Mouse (Mus musculus) large intestine, adult 2 months (tissue): ENCODE results near the gene Col3a1. TPM values are rescaled to one million over a fixed set of nuclear protein-coding genes. Genes with fewer than 3 reads are reported as not detected.

ENCODE experiments used
- DNase-seq: peaks from one replicate; pipeline ENCODE4 v3.0.0-alpha.2; 2012; ENCODE audit warnings: low read depth, low spot score
- WGBS: fragments of 180-500 bp; shearing (Covaris S2); methylation state at CpG from one replicate; pipeline ENCODE4 v1.1.7; 2018; 5-methylcytosine and 5-hydroxymethylcytosine counted together
- polyA plus RNA-seq: library from polyadenylated mRNA; depleted of rRNA; stranded (reverse); fragments of >200 nt; gene quantifications from 2 replicates; pipeline ENCODE4 v1.2.3, GENCODE M21; 2012; rRNA removed

Gene Col3a1
- 68.3 and 68.7 TPM in 2 replicates for polyA plus RNA-seq

GRCm38 (mm10) chr1:45311388-45311787 lies at the start of gene Col3a1:
TSS of gene Col3a1 (plus strand) at chr1:45311538.
- no peak for DNase-seq
- 16% methylated on average over 4 of the region's 4 CpGs for WGBS

GRCm38 (mm10) chr1:45269421-45269820 lies 41.9 kb upstream of the Col3a1 start:
- DNase-seq = no peak

DNA sequence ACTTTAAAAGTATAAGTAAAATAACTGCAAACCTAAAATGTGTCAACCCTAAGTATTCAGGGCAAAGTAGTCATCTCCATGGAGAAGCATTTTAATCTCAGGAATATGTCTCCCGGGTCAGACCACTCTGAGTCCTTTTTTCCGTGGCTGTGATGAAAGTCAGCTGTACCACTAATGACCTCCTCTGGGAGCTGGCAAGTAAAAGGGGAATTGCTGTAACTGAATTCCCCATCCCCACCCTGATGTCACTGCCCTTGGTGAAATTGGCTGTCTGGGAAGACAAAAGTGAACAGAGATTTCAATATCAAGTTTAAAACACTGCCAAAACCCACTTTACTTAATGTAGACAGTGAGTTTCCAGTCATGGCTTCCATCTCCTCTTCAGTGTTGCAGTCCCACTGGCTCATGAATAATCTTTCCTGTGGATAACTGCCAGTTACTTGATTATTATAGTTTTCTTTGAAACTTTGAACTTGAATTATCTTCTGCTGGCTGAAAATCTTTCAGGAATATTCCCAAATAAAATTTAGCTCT lies 35.3 kb upstream of the Col3a1 start:
- WGBS = 55% methylated on average over 2 of the region's 2 CpGs
- DNase-seq = no peak

GRCm38 (mm10) chr1:45287954-45288353 lies 23.4 kb upstream of the Col3a1 start:
- DNase-seq = no peak
- 84% methylated on average over 1 of the region's 1 CpGs for WGBS

- 61% methylated on average over 4 of the region's 4 CpGs for WGBS
- DNase-seq = no peak
These were observed 21.3 kb upstream of the Col3a1 start for GRCm38 (mm10) chr1:45290037-45290436.

GRCm38 (mm10) chr1:45299394-45300119 lies 11.8 kb upstream of the Col3a1 start:
- no peak for DNase-seq
- 56% methylated on average over 3 of the region's 3 CpGs for WGBS

GRCm38 (mm10) chr1:45304273-45304672 lies 7.1 kb upstream of the Col3a1 start:
- no peak for DNase-seq
- WGBS = 60% methylated on average over 1 of the region's 1 CpGs

DNA sequence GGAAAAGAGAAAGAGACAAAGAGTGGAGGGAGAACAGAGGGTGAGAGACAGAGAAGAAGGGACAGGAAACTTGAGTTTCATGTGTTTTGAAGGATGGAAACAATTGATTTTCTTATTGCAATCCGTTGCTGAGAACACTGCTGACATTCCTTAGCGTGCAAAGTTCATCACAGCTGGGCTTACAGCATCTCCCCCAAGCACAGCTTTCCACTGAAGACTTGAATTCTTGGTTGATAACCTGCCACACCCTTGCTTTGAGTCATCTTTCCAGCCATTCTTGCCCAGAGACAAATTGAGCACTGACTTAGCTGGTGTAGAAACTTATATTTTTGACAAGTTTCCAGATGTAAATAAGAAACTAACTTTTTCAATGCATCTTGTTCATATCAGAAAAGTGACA lies 2.3 kb upstream of the Col3a1 start:
- DNase-seq = no peak
- WGBS = 46% methylated on average over 2 of the region's 2 CpGs

- DNase-seq = no peak
These were observed 624 bp downstream of the Col3a1 start for GRCm38 (mm10) chr1:45311962-45312361.

- no peak for DNase-seq
These were observed 1.5 kb downstream of the Col3a1 start for GRCm38 (mm10) chr1:45312870-45313269.

GRCm38 (mm10) chr1:45313696-45314295 lies 2.5 kb downstream of the Col3a1 start:
- 14% methylated on average over 11 of the region's 11 CpGs for WGBS
- no peak for DNase-seq

DNA sequence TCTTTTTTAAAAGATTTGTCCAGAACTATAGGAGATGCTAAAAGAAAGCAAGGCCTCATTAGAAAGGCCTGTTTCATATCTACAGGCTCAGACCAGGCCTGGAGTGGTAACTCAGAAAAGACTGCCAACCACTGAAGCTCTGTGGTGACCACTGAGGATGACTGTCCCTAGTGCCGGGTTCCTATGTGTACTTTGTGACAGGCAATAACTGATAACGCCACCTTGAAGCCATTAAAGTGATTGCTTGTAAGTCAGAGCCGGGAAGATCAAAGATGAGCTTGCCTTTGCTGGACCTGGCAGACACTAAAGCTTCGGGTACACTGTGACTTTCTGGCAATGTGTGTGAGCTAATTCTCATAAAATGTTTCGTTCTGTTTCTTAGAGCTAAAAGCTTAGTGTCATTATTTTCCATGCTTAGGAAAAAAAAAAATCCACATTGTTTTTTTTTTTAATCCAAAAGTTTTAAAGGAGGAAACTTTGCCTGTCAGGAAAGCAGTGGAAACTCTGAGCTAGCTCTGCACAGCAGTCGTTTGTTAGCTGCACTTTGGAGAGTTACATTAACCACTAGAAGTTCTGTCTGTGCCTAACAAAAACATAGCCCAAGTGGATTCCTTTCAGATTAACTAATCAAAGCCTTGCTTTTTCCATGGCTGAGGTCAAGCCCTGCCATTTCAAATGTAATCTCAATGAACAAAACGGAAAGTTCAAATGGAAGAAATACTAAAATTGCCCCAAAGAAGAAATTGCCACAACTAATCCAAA lies 4.6 kb downstream of the Col3a1 start:
- DNase-seq = no peak
- WGBS = 9% methylated on average over 7 of the region's 7 CpGs

GRCm38 (mm10) chr1:45318241-45318640 lies 6.9 kb downstream of the Col3a1 start:
- no peak for DNase-seq
- 68% methylated on average over 1 of the region's 1 CpGs for WGBS

DNA sequence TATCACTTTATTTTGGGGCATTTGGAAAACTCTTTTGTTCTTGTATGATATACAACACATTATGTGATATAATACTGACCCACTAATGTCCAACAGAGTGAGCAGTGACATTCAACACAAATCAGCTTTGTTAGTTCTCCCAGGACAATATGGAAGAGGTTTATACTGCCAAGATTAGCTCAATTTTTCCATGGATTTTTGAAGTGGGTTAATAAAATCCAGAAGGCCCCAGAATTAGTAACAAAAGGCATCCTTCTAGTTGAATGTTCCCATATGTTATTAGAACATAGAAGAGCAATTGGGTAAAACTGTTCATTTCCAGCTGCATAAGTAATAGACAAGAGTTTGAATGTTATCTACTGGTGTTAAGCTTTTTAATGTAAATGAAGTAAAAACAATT lies 9.5 kb downstream of the Col3a1 start:
- DNase-seq = no peak

- DNase-seq = no peak
- WGBS = 85% methylated on average over 1 of the region's 1 CpGs
These were observed 17.8 kb downstream of the Col3a1 start for GRCm38 (mm10) chr1:45329149-45329548.

DNA sequence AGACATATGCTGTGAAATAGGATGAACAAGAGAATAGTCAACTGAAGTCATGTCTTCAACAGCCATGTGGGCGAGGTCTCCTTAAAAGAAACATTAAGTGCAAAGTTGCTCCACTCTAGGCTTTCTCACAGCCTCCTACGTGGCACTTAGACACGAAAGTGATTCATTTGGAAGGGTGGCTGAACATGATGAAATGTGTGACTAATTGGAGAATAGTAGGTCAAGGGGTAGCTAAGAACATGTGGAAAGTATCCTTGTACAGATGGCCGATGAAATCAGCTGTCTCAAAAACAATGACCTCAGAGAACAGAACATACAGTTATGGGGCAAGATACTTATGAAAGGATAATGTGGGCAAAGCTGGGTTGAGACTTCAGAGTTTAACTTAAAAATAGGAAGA lies 44.6 kb downstream of the Col3a1 start:
- WGBS = 66% methylated on average over 4 of the region's 4 CpGs
- DNase-seq = no peak

DNA sequence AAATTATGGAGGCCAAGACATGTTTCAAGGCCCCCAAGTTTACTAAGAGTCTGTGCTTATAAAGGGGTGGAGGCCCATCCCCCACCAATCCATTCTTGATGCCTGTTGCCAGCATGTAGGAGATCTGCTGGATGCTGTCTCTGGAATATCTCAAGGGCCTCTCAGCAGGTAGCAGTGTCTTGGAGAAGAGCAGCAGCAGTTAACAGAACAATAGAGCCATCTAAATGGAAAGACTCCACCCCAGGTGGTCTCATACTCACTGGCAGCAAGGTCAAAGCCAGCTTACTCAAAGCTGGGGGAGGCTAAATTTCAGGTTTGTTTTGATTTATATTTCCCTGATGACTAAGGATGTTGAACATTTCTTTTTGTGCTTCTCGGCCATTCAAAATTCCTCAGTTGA lies 46.7 kb downstream of the Col3a1 start:
- 88% methylated on average over 1 of the region's 1 CpGs for WGBS
- DNase-seq = no peak

DNA sequence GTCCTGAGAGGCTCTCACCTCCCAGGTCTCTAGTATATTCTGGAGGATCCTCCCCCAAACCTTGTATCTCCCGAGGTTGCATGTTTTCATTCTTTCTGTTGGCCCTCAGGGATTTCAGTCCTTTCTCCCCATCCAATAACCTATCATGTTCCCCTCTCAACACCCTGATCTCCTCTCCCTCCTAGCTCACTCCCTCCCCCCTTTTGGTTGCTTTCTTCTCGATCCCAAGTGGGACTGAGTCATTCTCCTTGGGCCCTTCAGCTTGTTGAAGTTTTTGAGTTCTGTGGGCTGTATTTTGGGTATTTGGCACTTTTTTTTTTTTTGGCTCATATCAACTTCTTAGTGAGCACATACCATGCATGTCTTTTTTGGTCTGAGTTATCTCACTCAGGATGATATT lies 47.8 kb downstream of the Col3a1 start:
- DNase-seq = no peak
- WGBS = 57% methylated on average over 2 of the region's 2 CpGs

- 90% methylated on average over 2 of the region's 2 CpGs for WGBS
These were observed 48.3 kb downstream of the Col3a1 start for GRCm38 (mm10) chr1:45359673-45360072.

GRCm38 (mm10) chr1:45363274-45363673 lies 51.9 kb downstream of the Col3a1 start:
- 97% methylated on average over 2 of the region's 2 CpGs for WGBS
- no peak for DNase-seq

More at GRCm38 (mm10) chr1:45359673-45360072, 48.3 kb downstream of the Col3a1 start:
- DNase-seq = no peak

GRCm38 (mm10) chr1:45365427-45365826 lies 54.1 kb downstream of the Col3a1 start:
- 35% methylated on average over 1 of the region's 1 CpGs for WGBS
- DNase-seq = no peak
